Mouse (Mus musculus) hindbrain, embryonic 16.5 days (tissue): ENCODE measurements around the gene Lgr6. TPM values are rescaled to one million over a fixed set of nuclear protein-coding genes. Genes with fewer than 3 reads are reported as not detected.

Experiments
- ATAC-seq: fragments of 200-750 bp; cut with Nextera tagmentation; 2 replicates; pipeline ENCODE4 v1.8.0; 2017; ENCODE audit warnings: moderate TSS enrichment, moderate library complexity
- H3K27ac ChIP-seq: fragments of 300-500 bp; sonication (generic); 2 replicates; pipeline ENCODE4 v1.5.1; 2014; ENCODE audit warnings: low read depth, mild to moderate bottlenecking, control low read depth, low read length, moderate library complexity
- H3K27me3 ChIP-seq: fragments of 300-500 bp; sonication (generic); replicated peaks from 2 replicates; pipeline ENCODE4 v1.6.1; 2014; ENCODE audit warnings: low read length; ENCODE audit not compliant: control insufficient read depth, insufficient read depth
- H3K36me3 ChIP-seq: fragments of 300-500 bp; sonication (generic); 2 replicates; pipeline ENCODE4 v1.6.1; 2014; ENCODE audit warnings: mild to moderate bottlenecking, low read length, moderate library complexity, mixed read lengths; ENCODE audit not compliant: control insufficient read depth, insufficient read depth
- H3K4me1 ChIP-seq: fragments of 300-500 bp; sonication (generic); 2 replicates; pipeline ENCODE4 v1.6.1; 2014; ENCODE audit warnings: low read depth, low read length; ENCODE audit not compliant: control insufficient read depth, insufficient read depth
- H3K4me2 ChIP-seq: fragments of 300-500 bp; sonication (generic); 2 replicates; pipeline ENCODE4 v1.6.1; 2014; ENCODE audit warnings: mild to moderate bottlenecking, low read length, control low read depth, moderate library complexity
- H3K4me3 ChIP-seq: fragments of 300-500 bp; sonication (generic); 2 replicates; pipeline ENCODE4 v1.5.1; 2014; ENCODE audit warnings: mild to moderate bottlenecking, low read length, control low read depth, moderate library complexity
- H3K9ac ChIP-seq: fragments of 300-500 bp; sonication (generic); 2 replicates; pipeline ENCODE4 v1.6.1; 2014; ENCODE audit warnings: low read depth, mild to moderate bottlenecking, control low read depth, low read length, moderate library complexity
- H3K9me3 ChIP-seq: fragments of 300-500 bp; sonication (generic); 2 replicates; pipeline ENCODE4 v1.6.1; 2014; ENCODE audit warnings: mild to moderate bottlenecking, low read length, moderate library complexity; ENCODE audit not compliant: control insufficient read depth
- WGBS: fragments of 180-500 bp; shearing (Covaris S2); extraction: QIAGEN DNeasy Blood & Tissue Kit; methylation state at CpG from one replicate; pipeline ENCODE4 v1.1.7; 2014; 5-methylcytosine and 5-hydroxymethylcytosine counted together
- polyA plus RNA-seq: library from polyadenylated mRNA; unstranded; fragments of >200 nt; fragmentation: Nextera tagmentation; extraction: Ambion mirVana; gene quantifications from 2 replicates; pipeline ENCODE4 v1.2.1, GENCODE M21; 2015

The Lgr6 gene
- polyA plus RNA-seq, 1 experiment from 2014 or later: 1.7 TPM

GRCm38 (mm10) chr1:135009833-135010232 lies 95.2 kb downstream of the Lgr6 start:
- Histone ChIP-seq H3K4me2 (no peak overlapping the region), H3K36me3 (no peaks in the 10 kb centered on the region), H3K4me1 (peaks cover under 1% of the 10 kb centered on the region; the same call in 1 of the 2 replicates), H3K4me3 (no peak overlapping the region), H3K9me3 (no peaks in the 10 kb centered on the region), H3K27ac (no peak overlapping the region), H3K9ac (no peak overlapping the region), H3K27me3 (no peaks in the 10 kb centered on the region)
- no peak for ATAC-seq
- 78% methylated on average over 3 of the region's 3 CpGs for WGBS

- Histone ChIP-seq H3K27me3 (no peaks in the 10 kb centered on the region), H3K36me3 (no peaks in the 10 kb centered on the region), H3K4me3 (no peak overlapping the region), H3K4me1 (no peaks in the 10 kb centered on the region; the same call in 1 of the 2 replicates), H3K9ac (no peak overlapping the region), H3K4me2 (no peak overlapping the region), H3K27ac (no peak overlapping the region), H3K9me3 (no peaks in the 10 kb centered on the region)
- ATAC-seq: no peak
- WGBS: 48% methylated on average over 7 of the region's 7 CpGs
Measured at GRCm38 (mm10) chr1:135005696-135006095, 99.4 kb downstream of the Lgr6 start.

GRCm38 (mm10) chr1:135003346-135003745 lies 101.7 kb downstream of the Lgr6 start:
- no peaks in the 10 kb centered on the region for H3K27me3 ChIP-seq
- no peaks in the 10 kb centered on the region; the same call in 1 of the 2 replicates for H3K4me1 ChIP-seq
- no peaks in the 10 kb centered on the region for H3K9me3 ChIP-seq
- 49% methylated on average over 4 of the region's 4 CpGs for WGBS
- no peak overlapping the region for H3K4me3 ChIP-seq
- H3K27ac ChIP-seq: no peak overlapping the region
- no peak overlapping the region for H3K4me2 ChIP-seq
- no peak for ATAC-seq
- no peak overlapping the region for H3K9ac ChIP-seq
- no peaks in the 10 kb centered on the region for H3K36me3 ChIP-seq

GRCm38 (mm10) chr1:135000527-135000926 lies 104.5 kb downstream of the Lgr6 start:
- ATAC-seq: no peak
- Histone ChIP-seq H3K36me3 (no peaks in the 10 kb centered on the region), H3K9ac (no peak overlapping the region), H3K9me3 (no peaks in the 10 kb centered on the region), H3K4me2 (no peak overlapping the region), H3K4me3 (no peak overlapping the region), H3K4me1 (peaks cover under 1% of the 10 kb centered on the region), H3K27ac (no peak overlapping the region), H3K27me3 (no peaks in the 10 kb centered on the region)
- 87% methylated on average over 9 of the region's 9 CpGs for WGBS

- Histone ChIP-seq H3K4me3 (no peak overlapping the region), H3K27ac (no peak overlapping the region), H3K4me1 (peaks cover 3% of the 10 kb centered on the region), H3K9ac (no peak overlapping the region), H3K36me3 (no peaks in the 10 kb centered on the region), H3K4me2 (no peak overlapping the region), H3K27me3 (no peaks in the 10 kb centered on the region), H3K9me3 (no peaks in the 10 kb centered on the region)
- ATAC-seq: peak; percentile 66; the same call in 1 of the 2 replicates
- WGBS: 64% methylated on average over 8 of the region's 8 CpGs
Measured at GRCm38 (mm10) chr1:134998231-134998630, 106.8 kb downstream of the Lgr6 start.

- Histone ChIP-seq H3K9ac (no peak overlapping the region), H3K4me2 (no peak overlapping the region), H3K36me3 (no peaks in the 10 kb centered on the region), H3K27ac (no peak overlapping the region), H3K4me1 (peaks cover 3% of the 10 kb centered on the region), H3K9me3 (no peaks in the 10 kb centered on the region), H3K27me3 (no peaks in the 10 kb centered on the region), H3K4me3 (no peak overlapping the region)
- 76% methylated on average over 5 of the region's 5 CpGs for WGBS
- no peak for ATAC-seq
Measured at GRCm38 (mm10) chr1:134997568-134997967, 107.5 kb downstream of the Lgr6 start.

- no peak overlapping the region for H3K4me2 ChIP-seq
- no peak overlapping the region for H3K4me3 ChIP-seq
- ATAC-seq: no peak
Measured at GRCm38 (mm10) chr1:134996471-134996870, 108.6 kb downstream of the Lgr6 start.

GRCm38 (mm10) chr1:134995954-134996353 lies 109.1 kb downstream of the Lgr6 start:
- 0 out of 2 replicates have a peak, but pooled peaks have one; percentile 46 for ATAC-seq

More at GRCm38 (mm10) chr1:134996471-134996870, 108.6 kb downstream of the Lgr6 start:
- H3K27ac ChIP-seq: no peak overlapping the region
- 86% methylated on average over 7 of the region's 7 CpGs for WGBS
- H3K4me1 ChIP-seq: peaks cover 3% of the 10 kb centered on the region
- no peaks in the 10 kb centered on the region for H3K36me3 ChIP-seq
- no peaks in the 10 kb centered on the region for H3K27me3 ChIP-seq
- H3K9me3 ChIP-seq: no peaks in the 10 kb centered on the region
- H3K9ac ChIP-seq: no peak overlapping the region

GRCm38 (mm10) chr1:134995437-134995836 lies 109.6 kb downstream of the Lgr6 start:
- Histone ChIP-seq H3K9me3 (no peaks in the 10 kb centered on the region), H3K4me1 (peaks cover 3% of the 10 kb centered on the region), H3K27ac (no peak overlapping the region), H3K4me3 (no peak overlapping the region), H3K27me3 (no peaks in the 10 kb centered on the region), H3K36me3 (no peaks in the 10 kb centered on the region), H3K9ac (no peak overlapping the region), H3K4me2 (no peak overlapping the region)
- 39% methylated on average over 4 of the region's 4 CpGs for WGBS
- 0 out of 2 replicates have a peak, but pooled peaks have one; percentile 34 for ATAC-seq

More at GRCm38 (mm10) chr1:134995954-134996353, 109.1 kb downstream of the Lgr6 start:
- Histone ChIP-seq H3K9ac (no peak overlapping the region), H3K9me3 (no peaks in the 10 kb centered on the region), H3K36me3 (no peaks in the 10 kb centered on the region), H3K4me1 (peaks cover 3% of the 10 kb centered on the region), H3K4me2 (no peak overlapping the region), H3K27ac (no peak overlapping the region), H3K4me3 (no peak overlapping the region), H3K27me3 (no peaks in the 10 kb centered on the region)
- WGBS: 10% methylated on average over 1 of the region's 1 CpGs

- no peak overlapping the region for H3K9ac ChIP-seq
- no peaks in the 10 kb centered on the region for H3K36me3 ChIP-seq
- no peak overlapping the region for H3K4me2 ChIP-seq
- 88% methylated on average over 3 of the region's 3 CpGs for WGBS
- H3K27me3 ChIP-seq: no peaks in the 10 kb centered on the region
- no peak overlapping the region for H3K4me3 ChIP-seq
- peaks cover 3% of the 10 kb centered on the region for H3K4me1 ChIP-seq
- no peak for ATAC-seq
- H3K9me3 ChIP-seq: no peaks in the 10 kb centered on the region
- H3K27ac ChIP-seq: no peak overlapping the region
Measured at GRCm38 (mm10) chr1:134994739-134995138, 110.3 kb downstream of the Lgr6 start.
